Mouse (Mus musculus): ENCODE data around the gene Ift81. TPM values are rescaled to one million over a fixed set of nuclear protein-coding genes. Genes with fewer than 3 reads are reported as not detected.

Ift81 gene
- total RNA-seq, 2 experiments from 2014 or later: 36.0 to 38.4 TPM

- H3K4me3 ChIP-seq: no peak overlapping the region
- H3K27ac ChIP-seq: no peak overlapping the region
- DNase-seq (ENCODE audit: low spot score in 2 of 2): no peak
- no peak for TF ChIP-seq CTCF (conservative IDR thresholded peaks at IDR 0.05)
Observed at GRCm38 (mm10) chr5:122516029-122516730, 98.1 kb downstream of the Ift81 start.

DNA sequence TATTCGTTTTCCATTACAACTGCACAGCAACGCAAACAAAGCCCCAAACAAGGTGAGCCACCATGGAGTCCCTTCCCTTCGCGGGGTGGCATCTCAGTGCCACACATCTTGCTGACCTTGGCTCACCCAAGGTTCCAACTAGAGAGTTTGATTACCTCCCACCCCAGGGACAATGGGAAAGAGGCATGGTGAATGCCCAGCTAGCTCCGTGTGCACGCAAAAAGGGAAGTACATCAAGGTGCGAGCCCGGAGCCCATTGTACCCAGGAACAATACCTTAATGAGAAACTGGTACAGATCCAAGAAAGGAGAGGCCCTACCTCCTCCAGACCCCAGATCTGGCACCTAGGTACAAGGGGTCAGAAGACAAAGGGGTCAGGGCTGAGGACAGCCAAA, 100.2 kb downstream of the Ift81 start:
- DNase-seq (ENCODE audit: low spot score in 2 of 2): no peak
- Histone ChIP-seq H3K4me3 (no peak overlapping the region), H3K27ac (no peak overlapping the region)
- TF ChIP-seq CTCF (conservative IDR thresholded peaks at IDR 0.05): no peak

- Histone ChIP-seq H3K4me3 (no peak overlapping the region), H3K27ac (no peak overlapping the region)
- no peak for TF ChIP-seq CTCF (conservative IDR thresholded peaks at IDR 0.05)
- DNase-seq (ENCODE audit: low spot score in 2 of 2): no peak
Observed at GRCm38 (mm10) chr5:122513421-122514126, 100.7 kb downstream of the Ift81 start.

DNA sequence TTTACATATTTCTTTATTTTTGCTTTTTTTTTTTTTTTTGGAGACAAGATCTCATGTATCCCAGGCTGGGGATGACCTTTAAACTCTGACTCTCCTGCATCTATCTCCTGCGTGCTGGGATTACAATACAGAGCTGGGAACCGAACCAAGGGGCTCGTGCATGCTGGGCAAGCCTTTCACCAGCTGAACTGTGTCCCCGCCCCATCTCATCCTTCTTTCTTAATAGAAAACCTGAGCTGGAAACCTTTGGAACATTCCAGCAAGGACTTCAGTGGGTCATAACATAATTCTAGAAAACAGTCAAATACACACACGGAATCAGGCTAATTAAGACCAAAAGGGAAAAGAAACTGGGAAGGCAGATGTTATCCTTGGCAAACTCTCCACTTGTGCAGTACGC, 102.3 kb downstream of the Ift81 start:
- TF ChIP-seq CTCF (conservative IDR thresholded peaks at IDR 0.05): no peak
- H3K4me3 ChIP-seq: no peak overlapping the region
- DNase-seq (ENCODE audit: low spot score in 2 of 2): no peak
- no peak overlapping the region for H3K27ac ChIP-seq

GRCm38 (mm10) chr5:122511405-122511804, 102.9 kb downstream of the Ift81 start:
- no peak for DNase-seq (ENCODE audit: low spot score in 2 of 2)
- no peak for TF ChIP-seq CTCF (conservative IDR thresholded peaks at IDR 0.05)
- H3K27ac ChIP-seq: peak overlapping the region; percentile 78
- H3K4me3 ChIP-seq: no peak overlapping the region

GRCm38 (mm10) chr5:122510651-122511157, 103.6 kb downstream of the Ift81 start:
- Histone ChIP-seq H3K27ac (peak overlapping the region; percentile 78), H3K4me3 (no peak overlapping the region)
- DNase-seq (ENCODE audit: low spot score in 2 of 2): peak; percentile 58 to 66
- no peak for TF ChIP-seq CTCF (conservative IDR thresholded peaks at IDR 0.05)

- TF ChIP-seq CTCF (conservative IDR thresholded peaks at IDR 0.05): no peak
- DNase-seq (ENCODE audit: low spot score in 2 of 2): no peak
- Histone ChIP-seq H3K4me3 (no peak overlapping the region), H3K27ac (no peak overlapping the region)
Observed at GRCm38 (mm10) chr5:122509608-122510007, 104.7 kb downstream of the Ift81 start.

GRCm38 (mm10) chr5:122508861-122509306, 105.4 kb downstream of the Ift81 start:
- DNase-seq (ENCODE audit: low spot score in 2 of 2): no peak
- no peak overlapping the region for H3K4me3 ChIP-seq
- H3K27ac ChIP-seq: no peak overlapping the region
- TF ChIP-seq CTCF (conservative IDR thresholded peaks at IDR 0.05): no peak

- Histone ChIP-seq H3K4me3 (no peak overlapping the region), H3K27ac (no peak overlapping the region)
- no peak for DNase-seq (ENCODE audit: low spot score in 2 of 2)
- no peak for TF ChIP-seq CTCF (conservative IDR thresholded peaks at IDR 0.05)
Observed at GRCm38 (mm10) chr5:122507396-122507795, 106.9 kb downstream of the Ift81 start.

DNA sequence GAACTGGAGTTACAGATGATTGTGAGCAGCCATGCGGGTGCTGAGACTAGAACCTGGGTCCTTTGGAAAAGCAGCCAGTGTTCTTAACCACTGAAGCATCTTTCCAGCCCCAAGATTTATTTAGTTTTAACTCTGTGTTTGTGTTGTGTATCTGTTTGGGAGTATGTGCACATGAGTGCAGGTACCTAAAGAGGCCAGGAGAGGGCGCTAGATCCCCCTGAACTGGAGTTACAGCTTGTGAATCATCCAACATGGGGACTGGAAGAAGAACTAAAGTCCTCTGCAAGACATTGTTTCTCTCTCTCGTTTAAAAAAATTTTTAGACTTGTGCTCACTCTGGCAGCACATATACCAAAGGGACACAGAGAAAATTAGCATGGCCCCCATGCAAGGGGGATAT, 107.9 kb downstream of the Ift81 start:
- H3K27ac ChIP-seq: no peak overlapping the region
- TF ChIP-seq CTCF (conservative IDR thresholded peaks at IDR 0.05): peak; percentile 60
- DNase-seq (ENCODE audit: low spot score in 2 of 2): no peak
- H3K4me3 ChIP-seq: no peak overlapping the region

GRCm38 (mm10) chr5:122505554-122505953, 108.8 kb downstream of the Ift81 start:
- Histone ChIP-seq H3K4me3 (no peak overlapping the region), H3K27ac (no peak overlapping the region)
- no peak for DNase-seq (ENCODE audit: low spot score in 2 of 2)
- TF ChIP-seq CTCF (conservative IDR thresholded peaks at IDR 0.05): no peak

DNA sequence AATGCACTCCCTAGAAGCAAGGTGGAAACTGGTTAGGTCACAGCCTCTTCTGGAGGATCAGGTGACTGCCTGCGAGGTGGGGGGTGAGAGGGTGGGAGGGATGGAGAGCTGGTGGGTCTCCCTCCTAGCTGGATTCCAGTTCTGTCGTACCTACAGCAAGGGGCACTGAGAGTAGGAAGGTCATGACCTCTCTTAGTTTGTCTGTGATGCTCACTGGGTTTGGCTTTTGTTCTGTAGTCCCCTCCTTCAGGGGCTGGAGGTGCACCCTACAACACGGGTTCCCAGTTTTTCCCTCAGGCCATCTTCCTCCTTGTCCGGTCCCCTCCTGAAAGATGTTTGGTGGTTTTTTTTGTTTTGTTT, 110.6 kb downstream of the Ift81 start:
- no peak for DNase-seq (ENCODE audit: low spot score in 2 of 2)
- H3K4me3 ChIP-seq: no peak overlapping the region
- H3K27ac ChIP-seq: peak overlapping the region; percentile 100; the same call in 1 of the 2 replicates
- no peak for TF ChIP-seq CTCF (conservative IDR thresholded peaks at IDR 0.05)

- Histone ChIP-seq H3K27ac (peak overlapping the region; percentile 100), H3K4me3 (peak overlapping the region; percentile 89)
- no peak for TF ChIP-seq CTCF (conservative IDR thresholded peaks at IDR 0.05)
- DNase-seq (ENCODE audit: low spot score in 2 of 2): no peak
Observed at GRCm38 (mm10) chr5:122503015-122503759, 111.1 kb downstream of the Ift81 start.

Measured in layer of hippocampus, adult 2 months (tissue).